Mouse (Mus musculus): Measurements from ENCODE around the gene Gm21988. TPM values are rescaled to one million over a fixed set of nuclear protein-coding genes. Genes with fewer than 3 reads are reported as not detected.

Gm21988 gene
- total and polyA plus RNA-seq, 3 experiments = 0.98 to 2.6 (median 1.4) TPM

- H3K36me3 ChIP-seq (replicated peaks in 1 of 2; ENCODE audit: control insufficient read depth in 1 of 2, insufficient read depth in 1 of 2, low read length in 1 of 2) = peaks cover 10 to 27% of the 10 kb centered on the region in 2 experiments
- peak overlapping the region; percentile 76 for H3K4me2 ChIP-seq (ENCODE audit: insufficient read depth, low read depth, poor library complexity, severe bottlenecking)
- H3K27ac ChIP-seq (ENCODE audit: insufficient read depth, low read depth) = peak overlapping the region; percentile 78
- TF ChIP-seq USF2 (conservative IDR thresholded peaks at IDR 0.05; ENCODE audit: low read depth, low read length) = no peak
- TF ChIP-seq E2F4 (IDR thresholded peaks at IDR 0.05; ENCODE audit: insufficient replicate concordance, low read depth, low read length) = no peak
- TF ChIP-seq ZMIZ1 (IDR thresholded peaks at IDR 0.05; ENCODE audit: low read depth, low read length) = no peak
- TF ChIP-seq TBP (conservative IDR thresholded peaks at IDR 0.05; ENCODE audit: low read depth, low read length) = no peak
- TF ChIP-seq MXI1 (IDR thresholded peaks at IDR 0.05; ENCODE audit: low read depth, low read length) = 0 out of 2 replicates have a peak, but pooled peaks have one; percentile 17
- no peak for TF ChIP-seq POLR2A (IDR thresholded peaks at IDR 0.05; ENCODE audit: low read depth, low read length)
- TF ChIP-seq CHD2 (IDR thresholded peaks at IDR 0.05; ENCODE audit: low read length) = no peak
- H3K9me3 ChIP-seq (replicated peaks; ENCODE audit: low read length) = no peaks in the 10 kb centered on the region
- peaks cover 12% of the 10 kb centered on the region for H3K79me2 ChIP-seq (replicated peaks; ENCODE audit: control insufficient read depth, extremely low read depth, insufficient read depth, poor library complexity, severe bottlenecking)
- in situ Hi-C loops (cut with MboI; ENCODE audit: low pct_ligation_motif_present, low pct_unique_long_range_greater_than_20kb, low sequenced_read_pairs) = loop anchor here (25.0 kb wide), 2 partner anchors 373 to 523 kb away; partner anchors contain the start of genes 4930544D05Rik, Chrne and Zfp3
- peak overlapping the region; percentile 77 to 96 (median 79) for H3K4me3 ChIP-seq (replicated peaks in 1 of 3; ENCODE audit: low read depth in 2 of 3, low read length in 2 of 3, poor library complexity in 1 of 3)
- no peak for DNase-seq (ENCODE audit: extremely low read depth)
- peaks cover 5% of the 10 kb centered on the region for H3K27me3 ChIP-seq (replicated peaks)
- H3K9ac ChIP-seq (ENCODE audit: insufficient read depth, low read depth) = peak overlapping the region; percentile 68
- H3K4me1 ChIP-seq (ENCODE audit: control insufficient read depth in 1 of 2, insufficient read depth in 2 of 2) = peaks cover 4 to 26% of the 10 kb centered on the region in 2 experiments
- dilution Hi-C loops (cut with MboI; ENCODE audit: extremely low pct_ligation_motif_present, extremely low pct_unique_long_range_greater_than_20kb, low sequenced_read_pairs) = no loop called here
These were observed 814 bp downstream of the Gm21988 start for GRCm38 (mm10) chr11:70238591-70239440.

DNA sequence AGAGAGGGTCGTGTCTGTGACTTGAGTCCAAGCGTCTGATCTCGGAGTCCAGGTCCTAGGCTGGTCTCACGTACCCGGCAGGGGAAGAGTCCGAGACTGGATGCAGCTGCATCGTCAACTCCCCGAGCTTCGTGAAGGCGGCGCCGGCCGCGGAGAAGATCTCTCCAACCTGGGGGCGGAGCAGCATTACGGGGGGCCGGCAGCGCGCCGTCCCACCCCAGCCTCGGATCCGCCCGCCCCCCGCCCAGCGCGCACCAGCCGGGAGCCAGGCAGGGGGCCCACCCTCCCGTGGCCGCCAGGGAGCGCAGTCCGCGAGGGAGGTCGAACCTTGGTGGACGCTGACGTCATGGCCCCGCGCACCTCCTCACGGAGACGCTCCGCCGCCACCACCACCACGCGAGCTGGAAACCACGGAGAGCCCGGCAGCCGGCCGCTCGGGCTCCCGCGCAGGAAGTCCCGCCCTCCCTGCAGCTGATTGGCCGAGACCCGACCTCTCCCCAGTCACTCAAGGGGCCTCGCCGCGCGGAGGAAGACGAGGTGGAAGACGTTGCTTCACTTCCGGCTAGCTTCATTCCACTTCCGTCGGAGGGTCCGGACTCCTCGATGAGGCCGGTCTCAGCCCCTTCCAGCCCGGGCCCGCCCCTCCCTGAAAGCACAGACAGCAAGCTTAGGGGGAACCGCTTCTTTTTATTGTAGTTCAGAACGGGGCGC lies 2.0 kb downstream of the Gm21988 start, which contains the start of gene 0610010K14Rik:
Gene 0610010K14Rik (minus strand): TSS at position 458 of the 711 bp plus-strand sequence.
- DNase-seq (ENCODE audit: extremely low read depth) = peak; percentile 98
- H3K27me3 ChIP-seq (replicated peaks) = peaks cover 1% of the 10 kb centered on the region
- dilution Hi-C loops (cut with MboI; ENCODE audit: extremely low pct_ligation_motif_present, extremely low pct_unique_long_range_greater_than_20kb, low sequenced_read_pairs) = no loop called here
- H3K27ac ChIP-seq (ENCODE audit: insufficient read depth, low read depth) = peak within 1 kb of the TSS; percentile 78
- H3K79me2 ChIP-seq (replicated peaks; ENCODE audit: control insufficient read depth, extremely low read depth, insufficient read depth, poor library complexity, severe bottlenecking) = peaks cover 12% of the 10 kb centered on the region
- H3K4me3 ChIP-seq (replicated peaks in 1 of 3; ENCODE audit: low read depth in 2 of 3, low read length in 2 of 3, poor library complexity in 1 of 3) = peak within 1 kb of the TSS; percentile 77 to 96 (median 79)
- H3K4me2 ChIP-seq (ENCODE audit: insufficient read depth, low read depth, poor library complexity, severe bottlenecking) = peak within 1 kb of the TSS; percentile 92
- H3K9ac ChIP-seq (ENCODE audit: insufficient read depth, low read depth) = peak within 1 kb of the TSS; percentile 83
- H3K36me3 ChIP-seq (replicated peaks in 1 of 2; ENCODE audit: control insufficient read depth in 1 of 2, insufficient read depth in 1 of 2, low read length in 1 of 2) = peaks cover 10 to 27% of the 10 kb centered on the region in 2 experiments
- in situ Hi-C loops (cut with MboI; ENCODE audit: low pct_ligation_motif_present, low pct_unique_long_range_greater_than_20kb, low sequenced_read_pairs) = loop anchor here (25.0 kb wide), 2 partner anchors 375 to 525 kb away; partner anchors contain the start of genes 4930544D05Rik, Chrne and Zfp3
- H3K4me1 ChIP-seq (ENCODE audit: control insufficient read depth in 1 of 2, insufficient read depth in 2 of 2) = peaks cover 4 to 26% of the 10 kb centered on the region in 2 experiments
- no peaks in the 10 kb centered on the region for H3K9me3 ChIP-seq (replicated peaks; ENCODE audit: low read length)
- TF ChIP-seq ZC3H11A (IDR thresholded peaks at IDR 0.05; ENCODE audit: low read depth, low read length) (no peak), SIN3A (IDR thresholded peaks at IDR 0.05; ENCODE audit: low read length) (peak; percentile 38; the same call in 1 of the 2 replicates), CHD1 (IDR thresholded peaks at IDR 0.05; ENCODE audit: low read depth, low read length) (no peak), UBTF (IDR thresholded peaks at IDR 0.05; ENCODE audit: low read depth, low read length) (no peak; the same call in none of the 2 replicates), MAZ (IDR thresholded peaks at IDR 0.05; ENCODE audit: low read depth, low read length) (peak; percentile 82; the same call in 1 of the 2 replicates), RAD21 (IDR thresholded peaks at IDR 0.05; ENCODE audit: low read depth, low read length) (no peak), KAT2A (IDR thresholded peaks at IDR 0.05; ENCODE audit: insufficient replicate concordance, low read length) (peak; percentile 90), MXI1 (IDR thresholded peaks at IDR 0.05; ENCODE audit: low read depth, low read length) (peak; percentile 77), MYC (IDR thresholded peaks at IDR 0.05; ENCODE audit: low read depth, low read length) (peak; percentile 88; the same call in 1 of the 2 replicates), ETS1 (conservative IDR thresholded peaks at IDR 0.05; ENCODE audit: low read depth, low read length) (peak; percentile 43), JUND (conservative IDR thresholded peaks at IDR 0.05; ENCODE audit: low read depth, low read length) (no peak), NELFE (IDR thresholded peaks at IDR 0.05; ENCODE audit: low read depth, low read length) (peak; percentile 92), USF2 (conservative IDR thresholded peaks at IDR 0.05; ENCODE audit: low read depth, low read length) (no peak), TBP (conservative IDR thresholded peaks at IDR 0.05; ENCODE audit: low read depth, low read length) (peak; percentile 98), CHD2 (IDR thresholded peaks at IDR 0.05; ENCODE audit: low read length) (peak; percentile 91), ELF1 (IDR thresholded peaks at IDR 0.05; ENCODE audit: low read depth, low read length) (peak; percentile 92), E2F4 (IDR thresholded peaks at IDR 0.05; ENCODE audit: insufficient replicate concordance, low read depth, low read length) (peak; percentile 62; the same call in 1 of the 2 replicates), EP300 (IDR thresholded peaks at IDR 0.05; ENCODE audit: low read length) (no peak), ZNF384 (IDR thresholded peaks at IDR 0.05; ENCODE audit: low read depth, low read length) (no peak), POLR2A (IDR thresholded peaks at IDR 0.05; ENCODE audit: low read depth, low read length) (peak; percentile 95), ZMIZ1 (IDR thresholded peaks at IDR 0.05; ENCODE audit: low read depth, low read length) (peak; percentile 91), RCOR1 (conservative IDR thresholded peaks at IDR 0.05; ENCODE audit: low read depth, low read length) (no peak), ZKSCAN1 (IDR thresholded peaks at IDR 0.05; ENCODE audit: borderline replicate concordance, low read depth, low read length) (no peak), PAX5 (IDR thresholded peaks at IDR 0.05; ENCODE audit: low read length) (no peak), USF1 (IDR thresholded peaks at IDR 0.05; ENCODE audit: low read depth, low read length) (peak; percentile 6; the same call in 1 of the 2 replicates), IRF4 (IDR thresholded peaks at IDR 0.05; ENCODE audit: low read depth, low read length) (no peak), MAX (IDR thresholded peaks at IDR 0.05; ENCODE audit: low read length) (peak; percentile 86)
